Mouse (Mus musculus) lung, embryonic 14.5 days (tissue): Measurements from ENCODE around the gene Hook1. TPM values are rescaled to one million over a fixed set of nuclear protein-coding genes. Genes with fewer than 3 reads are reported as not detected.

Experiments
- ATAC-seq: fragments of 200-750 bp; cut with Nextera tagmentation; 2 replicates; pipeline ENCODE4 v1.8.0; 2017; ENCODE audit warnings: mild to moderate bottlenecking, moderate TSS enrichment, moderate library complexity; ENCODE audit not compliant: insufficient read depth
- DNase-seq: peaks from one replicate; pipeline ENCODE4 v3.0.0-alpha.2; 2015
- H3K27ac ChIP-seq: fragments of 300-500 bp; sonication (generic); 2 replicates; pipeline ENCODE4 v1.5.1; 2014; ENCODE audit warnings: low read depth, mild to moderate bottlenecking, moderate library complexity
- H3K27me3 ChIP-seq: fragments of 300-500 bp; sonication (generic); 2 replicates; pipeline ENCODE4 v1.6.1; 2014; ENCODE audit warnings: low read length, control low read depth; ENCODE audit not compliant: insufficient read depth
- H3K36me3 ChIP-seq: fragments of 300-500 bp; sonication (generic); 2 replicates; pipeline ENCODE4 v1.6.1; 2014; ENCODE audit warnings: control low read depth; ENCODE audit not compliant: insufficient read depth
- H3K4me1 ChIP-seq: fragments of 300-500 bp; sonication (generic); 2 replicates; pipeline ENCODE4 v1.6.1; 2014; ENCODE audit warnings: antibody characterized with exemption, control low read depth; ENCODE audit not compliant: insufficient read depth
- H3K4me2 ChIP-seq: fragments of 300-500 bp; sonication (generic); 2 replicates; pipeline ENCODE4 v1.6.1; 2014; ENCODE audit warnings: mild to moderate bottlenecking
- H3K4me3 ChIP-seq: fragments of 300-500 bp; sonication (generic); 2 replicates; pipeline ENCODE4 v1.5.1; 2014; ENCODE audit warnings: low read depth, low read length
- H3K9ac ChIP-seq: fragments of 300-500 bp; sonication (generic); 2 replicates; pipeline ENCODE4 v1.6.1; 2014
- H3K9me3 ChIP-seq: fragments of 300-500 bp; sonication (generic); 2 replicates; pipeline ENCODE4 v1.6.1; 2016; ENCODE audit warnings: low read depth, low read length, control low read depth
- CTCF ChIP-seq: IDR thresholded peaks from 2 replicates; pipeline ENCODE4 v1.5.1; 2016; ENCODE audit warnings: antibody characterized with exemption, low read depth
- WGBS: fragments of 180-500 bp; shearing (Covaris S2); extraction: QIAGEN DNeasy Blood & Tissue Kit; methylation state at CpG from one replicate; pipeline ENCODE4 v1.1.7; 2014; 5-methylcytosine and 5-hydroxymethylcytosine counted together
- polyA plus RNA-seq: library from polyadenylated mRNA; unstranded; fragments of >200 nt; fragmentation: Nextera tagmentation; extraction: Ambion mirVana; gene quantifications from 2 replicates; pipeline ENCODE4 v1.2.1, GENCODE M21; 2014

Hook1 gene
- polyA plus RNA-seq: 15.5 and 20.2 TPM in 2 replicates

GRCm38 (mm10) chr4:95966928-95967724 lies at the start of gene Hook1:
Hook1 (plus strand) TSS chr4:95967240.
- H3K4me1 ChIP-seq: no peaks in the 10 kb centered on the region; the same call in 1 of the 2 replicates
- peak; percentile 93 for DNase-seq
- under 1% methylated on average over 81 of the region's 82 CpGs for WGBS
- peak within 1 kb of the TSS; percentile 61 for H3K9ac ChIP-seq
- peak within 1 kb of the TSS; percentile 70; the same call in 1 of the 2 replicates for H3K27ac ChIP-seq
- H3K4me3 ChIP-seq: peak within 1 kb of the TSS; percentile 58
- H3K27me3 ChIP-seq: peaks cover 9% of the 10 kb centered on the region; the same call in 1 of the 2 replicates
- no peaks in the 10 kb centered on the region for H3K9me3 ChIP-seq
- peak; percentile 99 for ATAC-seq
- H3K36me3 ChIP-seq: no peaks in the 10 kb centered on the region
- no peak for TF ChIP-seq CTCF
- peak within 1 kb of the TSS; percentile 73 for H3K4me2 ChIP-seq

GRCm38 (mm10) chr4:95917703-95918102 lies 49.3 kb upstream of the Hook1 start:
- H3K27me3 ChIP-seq: no peaks in the 10 kb centered on the region
- H3K4me1 ChIP-seq: 0 out of 2 replicates have a peak, but pooled peaks cover 3% of the 10 kb centered on the region
- no peak overlapping the region for H3K9ac ChIP-seq
- ATAC-seq (no peak), DNase-seq (no peak)
- H3K9me3 ChIP-seq: no peaks in the 10 kb centered on the region
- no peak overlapping the region for H3K4me2 ChIP-seq
- TF ChIP-seq CTCF: no peak
- H3K4me3 ChIP-seq: no peak overlapping the region
- no peaks in the 10 kb centered on the region for H3K36me3 ChIP-seq
- no peak overlapping the region for H3K27ac ChIP-seq
- WGBS: 57% methylated on average over 6 of the region's 6 CpGs

GRCm38 (mm10) chr4:95920448-95920847 lies 46.6 kb upstream of the Hook1 start:
- H3K36me3 ChIP-seq: no peaks in the 10 kb centered on the region
- H3K4me2 ChIP-seq: no peak overlapping the region
- no peak overlapping the region for H3K27ac ChIP-seq
- H3K9me3 ChIP-seq: no peaks in the 10 kb centered on the region
- no peaks in the 10 kb centered on the region for H3K27me3 ChIP-seq
- DNase-seq: no peak
- 0 out of 2 replicates have a peak, but pooled peaks cover 3% of the 10 kb centered on the region for H3K4me1 ChIP-seq
- no peak overlapping the region for H3K4me3 ChIP-seq
- WGBS: 57% methylated on average over 4 of the region's 4 CpGs
- no peak for TF ChIP-seq CTCF
- H3K9ac ChIP-seq: no peak overlapping the region
- no peak for ATAC-seq

GRCm38 (mm10) chr4:95924210-95925184 lies 42.5 kb upstream of the Hook1 start:
- WGBS: 9% methylated on average over 7 of the region's 7 CpGs
- Histone ChIP-seq H3K36me3 (no peaks in the 10 kb centered on the region), H3K27ac (no peak overlapping the region), H3K9ac (no peak overlapping the region), H3K27me3 (no peaks in the 10 kb centered on the region), H3K9me3 (no peaks in the 10 kb centered on the region), H3K4me2 (no peak overlapping the region), H3K4me1 (no peaks in the 10 kb centered on the region), H3K4me3 (no peak overlapping the region)
- DNase-seq: peak; percentile 93
- TF ChIP-seq CTCF: peak; percentile 91
- peak; percentile 82 for ATAC-seq

GRCm38 (mm10) chr4:95928846-95929245 lies 38.2 kb upstream of the Hook1 start:
- H3K36me3 ChIP-seq: no peaks in the 10 kb centered on the region
- H3K4me2 ChIP-seq: no peak overlapping the region
- H3K27me3 ChIP-seq: no peaks in the 10 kb centered on the region
- H3K4me1 ChIP-seq: no peaks in the 10 kb centered on the region
- no peak overlapping the region for H3K9ac ChIP-seq
- TF ChIP-seq CTCF: no peak
- H3K27ac ChIP-seq: no peak overlapping the region
- no peaks in the 10 kb centered on the region for H3K9me3 ChIP-seq
- DNase-seq: no peak
- no peak overlapping the region for H3K4me3 ChIP-seq
- 69% methylated on average over 1 of the region's 1 CpGs for WGBS
- ATAC-seq: no peak

DNA sequence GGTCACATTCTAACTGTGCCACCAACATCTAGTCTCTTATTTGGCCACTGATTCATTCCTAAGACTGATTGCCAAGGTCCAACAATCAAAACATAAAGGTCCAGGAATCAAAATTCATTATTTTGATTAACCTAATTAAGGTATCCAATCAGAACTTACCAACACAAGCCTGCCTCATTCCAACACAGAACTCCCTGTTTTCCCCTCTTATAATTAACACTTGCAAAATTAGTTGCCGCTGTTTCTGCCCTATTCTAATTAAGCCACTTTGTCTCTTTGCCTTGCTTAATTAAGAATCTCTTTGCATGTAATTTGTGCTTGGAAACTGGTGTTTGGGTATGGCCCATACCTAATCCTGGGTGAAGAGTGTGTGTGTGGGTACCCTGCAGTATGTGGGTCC lies 37.1 kb upstream of the Hook1 start:
- 92% methylated on average over 1 of the region's 1 CpGs for WGBS

DNA sequence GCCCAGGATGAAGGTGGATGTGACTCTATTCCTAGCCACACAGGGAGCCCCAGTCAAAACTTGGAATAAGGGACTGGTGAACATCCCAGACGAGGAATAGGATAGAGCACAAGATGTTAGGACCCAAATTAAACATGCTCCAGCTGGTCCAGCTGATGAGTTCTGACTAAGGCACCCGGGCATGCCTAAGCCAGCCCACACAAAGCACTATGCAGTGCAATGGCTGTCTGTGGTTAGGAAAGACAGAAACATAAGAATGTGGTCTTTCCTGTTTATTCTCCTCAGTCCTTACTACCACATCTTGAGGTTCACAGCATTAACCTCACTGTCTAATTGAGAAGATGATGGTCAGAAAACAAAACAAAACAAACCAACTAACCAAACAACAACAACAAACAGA lies 35.7 kb upstream of the Hook1 start:
- Histone ChIP-seq H3K27ac (no peak overlapping the region), H3K4me3 (no peak overlapping the region), H3K9ac (no peak overlapping the region), H3K4me1 (no peaks in the 10 kb centered on the region), H3K9me3 (no peaks in the 10 kb centered on the region), H3K4me2 (no peak overlapping the region), H3K27me3 (no peaks in the 10 kb centered on the region), H3K36me3 (no peaks in the 10 kb centered on the region)
- no peak for DNase-seq
- 61% methylated on average over 2 of the region's 2 CpGs for WGBS
- TF ChIP-seq CTCF: no peak
- no peak for ATAC-seq

More for the DNA sequence above, 37.1 kb upstream of the Hook1 start:
- no peak overlapping the region for H3K4me2 ChIP-seq
- no peaks in the 10 kb centered on the region for H3K9me3 ChIP-seq
- H3K27me3 ChIP-seq: no peaks in the 10 kb centered on the region
- DNase-seq: no peak
- no peak overlapping the region for H3K4me3 ChIP-seq
- H3K9ac ChIP-seq: no peak overlapping the region
- no peak for TF ChIP-seq CTCF
- no peak for ATAC-seq
- no peaks in the 10 kb centered on the region for H3K4me1 ChIP-seq
- no peaks in the 10 kb centered on the region for H3K36me3 ChIP-seq
- no peak overlapping the region for H3K27ac ChIP-seq
